Mouse (Mus musculus) limb, embryonic 11.5 days (tissue): ENCODE results near the gene 1700007K13Rik. TPM values are rescaled to one million over a fixed set of nuclear protein-coding genes. Genes with fewer than 3 reads are reported as not detected.
"Not testable (repeated sequence)": the region's sequence is repeated elsewhere in the genome, so short reads cannot be mapped to it uniquely, and the experiment has no call there.

Experiments
- ATAC-seq: fragments of 200-750 bp; cut with Nextera tagmentation; 2 replicates; pipeline ENCODE4 v1.8.0; 2017; ENCODE audit warnings: low read depth; ENCODE audit not compliant: insufficient number of reproducible peaks, low FRiP score, low TSS enrichment
- DNase-seq: peaks from one replicate; pipeline ENCODE4 v3.0.0-alpha.2; 2015; ENCODE audit warnings: low spot score
- H3K27ac ChIP-seq: fragments of 300-500 bp; sonication (generic); replicated peaks from 2 replicates; pipeline ENCODE4 v1.5.1; 2014; ENCODE audit warnings: low read depth, mild to moderate bottlenecking, low read length
- H3K27me3 ChIP-seq: fragments of 300-500 bp; sonication (generic); 2 replicates; pipeline ENCODE4 v1.6.1; 2014; ENCODE audit warnings: mild to moderate bottlenecking, low read length, mixed read lengths; ENCODE audit not compliant: control insufficient read depth, insufficient read depth
- H3K36me3 ChIP-seq: fragments of 300-500 bp; sonication (generic); 2 replicates; pipeline ENCODE4 v1.6.1; 2014; ENCODE audit warnings: mild to moderate bottlenecking, low read length, moderate library complexity, mixed read lengths; ENCODE audit not compliant: control insufficient read depth, insufficient read depth
- H3K4me1 ChIP-seq: fragments of 300-500 bp; sonication (generic); 2 replicates; pipeline ENCODE4 v1.6.1; 2014; ENCODE audit warnings: low read length, mixed read lengths; ENCODE audit not compliant: control insufficient read depth, insufficient read depth
- H3K4me2 ChIP-seq: fragments of 300-500 bp; sonication (generic); 2 replicates; pipeline ENCODE4 v1.6.1; 2014; ENCODE audit warnings: low read depth, mild to moderate bottlenecking, moderate library complexity; ENCODE audit not compliant: severe bottlenecking
- H3K4me3 ChIP-seq: fragments of 300-500 bp; sonication (generic); 2 replicates; pipeline ENCODE4 v1.5.1; 2014; ENCODE audit warnings: low read depth, low read length
- H3K9ac ChIP-seq: fragments of 300-500 bp; sonication (generic); 2 replicates; pipeline ENCODE4 v1.6.1; 2014; ENCODE audit warnings: mild to moderate bottlenecking, low read length
- H3K9me3 ChIP-seq: fragments of 300-500 bp; sonication (generic); 2 replicates; pipeline ENCODE4 v1.6.1; 2016; ENCODE audit warnings: low read length; ENCODE audit not compliant: control insufficient read depth
- WGBS: fragments of 180-500 bp; shearing (Covaris S2); extraction: QIAGEN DNeasy Blood & Tissue Kit; methylation state at CpG from one replicate; pipeline ENCODE4 v1.1.7; 2014; 5-methylcytosine and 5-hydroxymethylcytosine counted together
- polyA plus RNA-seq: library from polyadenylated mRNA; unstranded; fragments of >200 nt; fragmentation: Nextera tagmentation; extraction: Ambion mirVana; gene quantifications from 2 replicates; pipeline ENCODE4 v1.2.1, GENCODE M21; 2014

The 1700007K13Rik gene
- polyA plus RNA-seq, 1 experiment from 2014 or later, result 0.95 TPM

GRCm38 (mm10) chr2:28479208-28480204, 13.4 kb upstream of the 1700007K13Rik start:
- Histone ChIP-seq H3K36me3 (no peaks in the 10 kb centered on the region), H3K4me3 (no peak overlapping the region), H3K4me1 (no peaks in the 10 kb centered on the region), H3K4me2 (no peak overlapping the region), H3K9me3 (no peaks in the 10 kb centered on the region), H3K27ac (no peak overlapping the region), H3K9ac (no peak overlapping the region), H3K27me3 (no peaks in the 10 kb centered on the region)
- WGBS, result 79% methylated on average over 20 of the region's 20 CpGs
- no peak for DNase-seq
- no peak for ATAC-seq

- H3K27ac ChIP-seq, DNase-seq, H3K36me3 ChIP-seq, H3K9ac ChIP-seq, H3K4me1 ChIP-seq, H3K9me3 ChIP-seq, H3K27me3 ChIP-seq, ATAC-seq, H3K4me3 ChIP-seq, H3K4me2 ChIP-seq: not testable (repeated sequence)
- 91% methylated on average over 5 of the region's 5 CpGs for WGBS
Measured at GRCm38 (mm10) chr2:28477993-28478392, 11.9 kb upstream of the 1700007K13Rik start.

GRCm38 (mm10) chr2:28472011-28472410, 5.9 kb upstream of the 1700007K13Rik start:
- not testable (repeated sequence) for H3K4me2 ChIP-seq, H3K9ac ChIP-seq, ATAC-seq, H3K27ac ChIP-seq, DNase-seq, H3K4me3 ChIP-seq, H3K4me1 ChIP-seq, H3K27me3 ChIP-seq, H3K9me3 ChIP-seq
- 90% methylated on average over 8 of the region's 8 CpGs for WGBS
- H3K36me3 ChIP-seq, result peaks cover 12% of the 10 kb centered on the region

GRCm38 (mm10) chr2:28470591-28470990, 4.5 kb upstream of the 1700007K13Rik start:
- DNase-seq, result no peak
- Histone ChIP-seq H3K4me3 (no peak overlapping the region), H3K9ac (no peak overlapping the region), H3K4me2 (no peak overlapping the region), H3K27me3 (no peaks in the 10 kb centered on the region), H3K27ac (no peak overlapping the region), H3K4me1 (peaks cover 2% of the 10 kb centered on the region), H3K36me3 (peaks cover 12% of the 10 kb centered on the region), H3K9me3 (no peaks in the 10 kb centered on the region)
- ATAC-seq, result no peak
- 89% methylated on average over 2 of the region's 2 CpGs for WGBS

GRCm38 (mm10) chr2:28469461-28469860, 3.3 kb upstream of the 1700007K13Rik start:
- WGBS, result 97% methylated on average over 14 of the region's 14 CpGs
- peaks cover 12% of the 10 kb centered on the region for H3K36me3 ChIP-seq
- DNase-seq, result no peak

GRCm38 (mm10) chr2:28468486-28469225, 2.5 kb upstream of the 1700007K13Rik start:
- DNase-seq (no peak), ATAC-seq (no peak)
- Histone ChIP-seq H3K9me3 (no peaks in the 10 kb centered on the region), H3K4me1 (peaks cover 2% of the 10 kb centered on the region), H3K4me2 (peak overlapping the region; percentile 76), H3K36me3 (peaks cover 12% of the 10 kb centered on the region), H3K27me3 (no peaks in the 10 kb centered on the region), H3K27ac (no peak overlapping the region), H3K4me3 (peak overlapping the region; percentile 61), H3K9ac (peak overlapping the region; percentile 73)
- WGBS, result 57% methylated on average over 18 of the region's 18 CpGs

More at GRCm38 (mm10) chr2:28469461-28469860, 3.3 kb upstream of the 1700007K13Rik start:
- Histone ChIP-seq H3K27me3 (no peaks in the 10 kb centered on the region), H3K9me3 (no peaks in the 10 kb centered on the region), H3K4me1 (peaks cover 2% of the 10 kb centered on the region), H3K27ac (no peak overlapping the region), H3K9ac (no peak overlapping the region), H3K4me2 (no peak overlapping the region), H3K4me3 (no peak overlapping the region)
- ATAC-seq, result no peak

GRCm38 (mm10) chr2:28467860-28468485, 1.8 kb upstream of the 1700007K13Rik start, which contains the start of gene Mrps2:
Gene Mrps2, plus strand, starts transcription at chr2:28468066.
- ATAC-seq, result peak; percentile 78; the same call in 1 of the 2 replicates
- DNase-seq, result peak; percentile 92
- WGBS, result under 1% methylated on average over 52 of the region's 52 CpGs

GRCm38 (mm10) chr2:28464919-28465318, 1.2 kb downstream of the 1700007K13Rik start:
- DNase-seq, result no peak
- Histone ChIP-seq H3K36me3 (peaks cover 8% of the 10 kb centered on the region), H3K4me2 (no peak overlapping the region), H3K9ac (no peak overlapping the region), H3K4me1 (peaks cover 2% of the 10 kb centered on the region), H3K4me3 (no peak overlapping the region), H3K27me3 (no peaks in the 10 kb centered on the region), H3K9me3 (no peaks in the 10 kb centered on the region), H3K27ac (no peak overlapping the region)
- 85% methylated on average over 9 of the region's 9 CpGs for WGBS
- no peak for ATAC-seq

More at GRCm38 (mm10) chr2:28467860-28468485, 1.8 kb upstream of the 1700007K13Rik start, which contains the start of gene Mrps2:
- Histone ChIP-seq H3K36me3 (peaks cover 12% of the 10 kb centered on the region), H3K27ac (no peak within 1 kb of the TSS), H3K27me3 (no peaks in the 10 kb centered on the region), H3K4me2 (peak within 1 kb of the TSS; percentile 76), H3K4me3 (peak within 1 kb of the TSS; percentile 61), H3K9ac (peak within 1 kb of the TSS; percentile 73), H3K4me1 (peaks cover 2% of the 10 kb centered on the region), H3K9me3 (no peaks in the 10 kb centered on the region)
